Mouse (Mus musculus): Measurements from ENCODE around the gene Bmpr1b. TPM values are rescaled to one million over a fixed set of nuclear protein-coding genes. Genes with fewer than 3 reads are reported as not detected.

Gene Bmpr1b
- polyA plus RNA-seq, 1 experiment from 2014 or later, result 3.6 TPM

GRCm38 (mm10) chr3:142125556-142125955, 43.7 kb downstream of the Bmpr1b start:
- H3K36me3 ChIP-seq (ENCODE audit: control insufficient read depth, insufficient read depth, low read length), result no peaks in the 10 kb centered on the region
- no peak overlapping the region for H3K4me3 ChIP-seq (ENCODE audit: low read depth, low read length)
- no peak overlapping the region for H3K27ac ChIP-seq (ENCODE audit: low read length)
- H3K4me1 ChIP-seq (ENCODE audit: control insufficient read depth, insufficient read depth, low read length), result no peaks in the 10 kb centered on the region
- 76% methylated on average over 2 of the region's 2 CpGs for WGBS
- ATAC-seq, result no peak
- no peaks in the 10 kb centered on the region for H3K27me3 ChIP-seq (ENCODE audit: control insufficient read depth, insufficient read depth, low read depth, low read length)
- H3K4me2 ChIP-seq (ENCODE audit: low read length), result no peak overlapping the region
- H3K9ac ChIP-seq (ENCODE audit: low read depth, low read length), result no peak overlapping the region
- H3K9me3 ChIP-seq (replicated peaks; ENCODE audit: control insufficient read depth, low read length, poor library complexity, severe bottlenecking), result no peaks in the 10 kb centered on the region

GRCm38 (mm10) chr3:142124255-142124654, 45.0 kb downstream of the Bmpr1b start:
- H3K4me1 ChIP-seq (ENCODE audit: control insufficient read depth, insufficient read depth, low read length), result no peaks in the 10 kb centered on the region
- no peaks in the 10 kb centered on the region for H3K27me3 ChIP-seq (ENCODE audit: control insufficient read depth, insufficient read depth, low read depth, low read length)
- H3K27ac ChIP-seq (ENCODE audit: low read length), result no peak overlapping the region
- no peaks in the 10 kb centered on the region for H3K36me3 ChIP-seq (ENCODE audit: control insufficient read depth, insufficient read depth, low read length)
- no peak for ATAC-seq
- no peak overlapping the region for H3K9ac ChIP-seq (ENCODE audit: low read depth, low read length)
- H3K9me3 ChIP-seq (replicated peaks; ENCODE audit: control insufficient read depth, low read length, poor library complexity, severe bottlenecking), result no peaks in the 10 kb centered on the region
- no peak overlapping the region for H3K4me2 ChIP-seq (ENCODE audit: low read length)
- H3K4me3 ChIP-seq (ENCODE audit: low read depth, low read length), result no peak overlapping the region
- 35% methylated on average over 6 of the region's 6 CpGs for WGBS

GRCm38 (mm10) chr3:142122376-142122775, 46.8 kb downstream of the Bmpr1b start:
- 91% methylated on average over 5 of the region's 5 CpGs for WGBS
- Histone ChIP-seq H3K9me3 (replicated peaks; ENCODE audit: control insufficient read depth, low read length, poor library complexity, severe bottlenecking) (no peaks in the 10 kb centered on the region), H3K27ac (ENCODE audit: low read length) (no peak overlapping the region), H3K27me3 (ENCODE audit: control insufficient read depth, insufficient read depth, low read depth, low read length) (no peaks in the 10 kb centered on the region), H3K36me3 (ENCODE audit: control insufficient read depth, insufficient read depth, low read length) (no peaks in the 10 kb centered on the region), H3K4me2 (ENCODE audit: low read length) (no peak overlapping the region), H3K4me1 (ENCODE audit: control insufficient read depth, insufficient read depth, low read length) (no peaks in the 10 kb centered on the region), H3K9ac (ENCODE audit: low read depth, low read length) (no peak overlapping the region), H3K4me3 (ENCODE audit: low read depth, low read length) (no peak overlapping the region)
- no peak for ATAC-seq

GRCm38 (mm10) chr3:142120795-142121194, 48.4 kb downstream of the Bmpr1b start:
- no peaks in the 10 kb centered on the region for H3K4me1 ChIP-seq (ENCODE audit: control insufficient read depth, insufficient read depth, low read length)
- no peak for ATAC-seq
- H3K27ac ChIP-seq (ENCODE audit: low read length), result no peak overlapping the region
- no peaks in the 10 kb centered on the region for H3K36me3 ChIP-seq (ENCODE audit: control insufficient read depth, insufficient read depth, low read length)
- H3K4me3 ChIP-seq (ENCODE audit: low read depth, low read length), result no peak overlapping the region
- WGBS, result 62% methylated on average over 3 of the region's 3 CpGs
- no peak overlapping the region for H3K4me2 ChIP-seq (ENCODE audit: low read length)
- H3K9ac ChIP-seq (ENCODE audit: low read depth, low read length), result no peak overlapping the region
- H3K9me3 ChIP-seq (replicated peaks; ENCODE audit: control insufficient read depth, low read length, poor library complexity, severe bottlenecking), result no peaks in the 10 kb centered on the region
- no peaks in the 10 kb centered on the region for H3K27me3 ChIP-seq (ENCODE audit: control insufficient read depth, insufficient read depth, low read depth, low read length)

- Histone ChIP-seq H3K4me2 (ENCODE audit: low read length) (no peak overlapping the region), H3K27me3 (ENCODE audit: control insufficient read depth, insufficient read depth, low read depth, low read length) (no peaks in the 10 kb centered on the region), H3K36me3 (ENCODE audit: control insufficient read depth, insufficient read depth, low read length) (no peaks in the 10 kb centered on the region), H3K9me3 (replicated peaks; ENCODE audit: control insufficient read depth, low read length, poor library complexity, severe bottlenecking) (no peaks in the 10 kb centered on the region), H3K4me1 (ENCODE audit: control insufficient read depth, insufficient read depth, low read length) (no peaks in the 10 kb centered on the region), H3K9ac (ENCODE audit: low read depth, low read length) (no peak overlapping the region), H3K4me3 (ENCODE audit: low read depth, low read length) (no peak overlapping the region), H3K27ac (ENCODE audit: low read length) (no peak overlapping the region)
- WGBS, result 56% methylated on average over 6 of the region's 6 CpGs
- no peak for ATAC-seq
Observed at GRCm38 (mm10) chr3:142114762-142115316, 54.4 kb downstream of the Bmpr1b start.

- H3K36me3 ChIP-seq (ENCODE audit: control insufficient read depth, insufficient read depth, low read length), result no peaks in the 10 kb centered on the region
- no peak overlapping the region for H3K27ac ChIP-seq (ENCODE audit: low read length)
- H3K4me2 ChIP-seq (ENCODE audit: low read length), result no peak overlapping the region
- no peaks in the 10 kb centered on the region for H3K27me3 ChIP-seq (ENCODE audit: control insufficient read depth, insufficient read depth, low read depth, low read length)
- ATAC-seq, result no peak
- H3K9ac ChIP-seq (ENCODE audit: low read depth, low read length), result no peak overlapping the region
- no peaks in the 10 kb centered on the region for H3K9me3 ChIP-seq (replicated peaks; ENCODE audit: control insufficient read depth, low read length, poor library complexity, severe bottlenecking)
- no peak overlapping the region for H3K4me3 ChIP-seq (ENCODE audit: low read depth, low read length)
- WGBS, result 62% methylated on average over 3 of the region's 3 CpGs
- H3K4me1 ChIP-seq (ENCODE audit: control insufficient read depth, insufficient read depth, low read length), result no peaks in the 10 kb centered on the region
Observed at GRCm38 (mm10) chr3:142114190-142114589, 55.0 kb downstream of the Bmpr1b start.

- Histone ChIP-seq H3K4me3 (ENCODE audit: low read depth, low read length) (no peak overlapping the region), H3K9ac (ENCODE audit: low read depth, low read length) (no peak overlapping the region), H3K9me3 (replicated peaks; ENCODE audit: control insufficient read depth, low read length, poor library complexity, severe bottlenecking) (no peaks in the 10 kb centered on the region), H3K27me3 (ENCODE audit: control insufficient read depth, insufficient read depth, low read depth, low read length) (no peaks in the 10 kb centered on the region), H3K27ac (ENCODE audit: low read length) (no peak overlapping the region), H3K36me3 (ENCODE audit: control insufficient read depth, insufficient read depth, low read length) (no peaks in the 10 kb centered on the region), H3K4me2 (ENCODE audit: low read length) (no peak overlapping the region), H3K4me1 (ENCODE audit: control insufficient read depth, insufficient read depth, low read length) (no peaks in the 10 kb centered on the region)
- 92% methylated on average over 4 of the region's 4 CpGs for WGBS
- ATAC-seq, result no peak
Observed at GRCm38 (mm10) chr3:142113208-142113607, 56.0 kb downstream of the Bmpr1b start.

GRCm38 (mm10) chr3:142106227-142106626, 63.0 kb downstream of the Bmpr1b start:
- H3K4me1 ChIP-seq (ENCODE audit: control insufficient read depth, insufficient read depth, low read length), result no peaks in the 10 kb centered on the region
- no peak overlapping the region for H3K4me3 ChIP-seq (ENCODE audit: low read depth, low read length)
- no peaks in the 10 kb centered on the region for H3K36me3 ChIP-seq (ENCODE audit: control insufficient read depth, insufficient read depth, low read length)
- ATAC-seq, result no peak
- WGBS, result 79% methylated on average over 6 of the region's 6 CpGs
- no peak overlapping the region for H3K4me2 ChIP-seq (ENCODE audit: low read length)
- no peaks in the 10 kb centered on the region for H3K27me3 ChIP-seq (ENCODE audit: control insufficient read depth, insufficient read depth, low read depth, low read length)
- no peaks in the 10 kb centered on the region for H3K9me3 ChIP-seq (replicated peaks; ENCODE audit: control insufficient read depth, low read length, poor library complexity, severe bottlenecking)
- H3K27ac ChIP-seq (ENCODE audit: low read length), result no peak overlapping the region
- H3K9ac ChIP-seq (ENCODE audit: low read depth, low read length), result no peak overlapping the region

GRCm38 (mm10) chr3:142104027-142104805, 65.0 kb downstream of the Bmpr1b start:
- Histone ChIP-seq H3K4me3 (ENCODE audit: low read depth, low read length) (no peak overlapping the region), H3K4me2 (ENCODE audit: low read length) (no peak overlapping the region), H3K9me3 (replicated peaks; ENCODE audit: control insufficient read depth, low read length, poor library complexity, severe bottlenecking) (no peaks in the 10 kb centered on the region), H3K27me3 (ENCODE audit: control insufficient read depth, insufficient read depth, low read depth, low read length) (no peaks in the 10 kb centered on the region), H3K9ac (ENCODE audit: low read depth, low read length) (no peak overlapping the region), H3K27ac (ENCODE audit: low read length) (no peak overlapping the region), H3K36me3 (ENCODE audit: control insufficient read depth, insufficient read depth, low read length) (no peaks in the 10 kb centered on the region), H3K4me1 (ENCODE audit: control insufficient read depth, insufficient read depth, low read length) (no peaks in the 10 kb centered on the region)
- ATAC-seq, result no peak
- WGBS, result 64% methylated on average over 10 of the region's 10 CpGs

Measured in midbrain, embryonic 16.5 days (tissue).